Mouse (Mus musculus) midbrain, postnatal 0 days (tissue): ENCODE results near the gene Ldlrad3. TPM values are rescaled to one million over a fixed set of nuclear protein-coding genes. Genes with fewer than 3 reads are reported as not detected.

ENCODE experiments used
- ATAC-seq: fragments of 200-750 bp; cut with Nextera tagmentation; 2 replicates; pipeline ENCODE4 v1.8.0; 2017; ENCODE audit warnings: moderate number of reproducible peaks, mild to moderate bottlenecking, moderate TSS enrichment, moderate library complexity; ENCODE audit not compliant: low FRiP score
- DNase-seq: peaks from one replicate; pipeline ENCODE4 v3.0.0-alpha.2; 2015; ENCODE audit warnings: low spot score
- H3K27ac ChIP-seq: fragments of 300-500 bp; sonication (generic); 2 replicates; pipeline ENCODE4 v1.5.1; 2014; ENCODE audit warnings: low read depth, mild to moderate bottlenecking, low read length, mixed read lengths
- H3K27me3 ChIP-seq: fragments of 300-500 bp; sonication (generic); 2 replicates; pipeline ENCODE4 v1.6.1; 2014; ENCODE audit warnings: low read length, control low read depth, mixed read lengths; ENCODE audit not compliant: insufficient read depth
- H3K36me3 ChIP-seq: fragments of 300-500 bp; sonication (generic); 2 replicates; pipeline ENCODE4 v1.6.1; 2014; ENCODE audit warnings: low read length, control low read depth, mixed read lengths; ENCODE audit not compliant: insufficient read depth
- H3K4me1 ChIP-seq: fragments of 300-500 bp; sonication (generic); 2 replicates; pipeline ENCODE4 v1.6.1; 2014; ENCODE audit warnings: mild to moderate bottlenecking, control low read depth, antibody characterized with exemption, low read length, mixed read lengths; ENCODE audit not compliant: insufficient read depth
- H3K4me2 ChIP-seq: fragments of 300-500 bp; sonication (generic); 2 replicates; pipeline ENCODE4 v1.6.1; 2014; ENCODE audit warnings: low read depth, mild to moderate bottlenecking, low read length, mixed read lengths; ENCODE audit not compliant: poor library complexity, severe bottlenecking
- H3K4me3 ChIP-seq: fragments of 300-500 bp; sonication (generic); 2 replicates; pipeline ENCODE4 v1.5.1; 2014; ENCODE audit warnings: low read depth, mild to moderate bottlenecking, low read length, moderate library complexity
- H3K9ac ChIP-seq: fragments of 300-500 bp; sonication (generic); replicated peaks from 2 replicates; pipeline ENCODE4 v1.6.1; 2014; ENCODE audit warnings: mild to moderate bottlenecking, low read length, moderate library complexity, mixed read lengths; ENCODE audit not compliant: poor library complexity, severe bottlenecking
- H3K9me3 ChIP-seq: fragments of 300-500 bp; sonication (generic); 2 replicates; pipeline ENCODE4 v1.6.1; 2016; ENCODE audit warnings: low read length, control low read depth
- CTCF ChIP-seq: IDR thresholded peaks from 2 replicates; pipeline ENCODE4 v1.5.1; 2016; ENCODE audit warnings: antibody characterized with exemption, mild to moderate bottlenecking
- WGBS: fragments of 180-500 bp; shearing (Covaris S2); extraction: QIAGEN DNeasy Blood & Tissue Kit; methylation state at CpG from one replicate; pipeline ENCODE4 v1.1.7; 2014; 5-methylcytosine and 5-hydroxymethylcytosine counted together
- polyA plus RNA-seq: library from polyadenylated mRNA; unstranded; fragments of >200 nt; fragmentation: Nextera tagmentation; extraction: Ambion mirVana; gene quantifications from 2 replicates; pipeline ENCODE4 v1.2.1, GENCODE M21; 2015
- total RNA-seq: library from RNA; depleted of rRNA; stranded (reverse); fragments of >200 nt; gene quantifications from 2 replicates; pipeline ENCODE4 v1.2.3, GENCODE M21; 2014

Gene Ldlrad3
- total and polyA plus RNA-seq, 2 experiments from 2014 or later: 18.4 to 25.0 TPM

DNA sequence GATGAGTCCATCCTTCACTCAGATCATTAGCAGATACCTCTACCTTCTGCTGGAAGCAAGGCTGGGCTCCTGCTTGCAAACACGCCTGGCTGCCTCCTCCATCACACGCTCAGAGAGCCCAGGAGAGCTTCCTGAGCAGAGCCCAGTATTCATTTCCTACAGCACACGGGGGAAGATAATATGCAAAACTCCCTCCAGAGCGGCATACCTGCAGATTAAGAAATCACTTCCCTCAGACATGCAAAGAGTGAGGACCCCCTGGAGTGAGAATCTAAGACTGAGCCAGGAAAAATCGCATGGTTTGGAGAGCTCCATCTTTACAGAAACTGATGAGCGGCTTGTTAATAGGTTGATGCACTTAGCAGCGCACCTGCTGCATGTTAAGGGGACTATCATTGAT, 158.9 kb downstream of the Ldlrad3 start:
- DNase-seq (no peak), ATAC-seq (no peak)
- Histone ChIP-seq H3K9me3 (no peaks in the 10 kb centered on the region), H3K36me3 (no peaks in the 10 kb centered on the region), H3K9ac (no peak overlapping the region), H3K27me3 (no peaks in the 10 kb centered on the region), H3K4me1 (0 out of 2 replicates have a peak, but pooled peaks cover 7% of the 10 kb centered on the region), H3K4me2 (no peak overlapping the region), H3K4me3 (no peak overlapping the region), H3K27ac (no peak overlapping the region)
- no peak for TF ChIP-seq CTCF
- WGBS: 44% methylated on average over 7 of the region's 7 CpGs

DNA sequence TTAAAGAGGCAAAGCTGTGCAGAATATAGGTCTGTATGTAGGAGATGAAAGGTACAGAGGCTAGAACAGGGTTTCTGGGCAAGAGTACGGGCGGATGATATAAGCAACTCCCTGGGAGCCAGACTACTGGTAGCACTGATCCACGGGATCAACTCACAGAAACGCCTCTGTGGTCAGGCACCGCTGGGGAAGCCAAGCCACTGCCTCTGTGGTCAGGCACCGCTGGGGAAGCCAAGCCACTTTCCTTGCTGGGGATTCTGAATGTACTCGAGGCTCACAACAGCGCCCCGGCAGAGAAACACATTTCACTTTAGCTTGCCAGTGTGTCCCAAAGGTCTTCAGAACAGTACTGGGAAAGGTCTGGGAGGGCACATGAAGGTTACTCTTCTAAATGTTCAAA, 160.0 kb downstream of the Ldlrad3 start:
- Histone ChIP-seq H3K27me3 (no peaks in the 10 kb centered on the region), H3K9me3 (no peaks in the 10 kb centered on the region), H3K9ac (no peak overlapping the region), H3K4me1 (peaks cover 7% of the 10 kb centered on the region; the same call in 1 of the 2 replicates), H3K36me3 (no peaks in the 10 kb centered on the region), H3K4me2 (no peak overlapping the region), H3K4me3 (no peak overlapping the region), H3K27ac (no peak overlapping the region)
- DNase-seq (no peak), ATAC-seq (no peak)
- 92% methylated on average over 9 of the region's 9 CpGs for WGBS
- TF ChIP-seq CTCF: no peak

DNA sequence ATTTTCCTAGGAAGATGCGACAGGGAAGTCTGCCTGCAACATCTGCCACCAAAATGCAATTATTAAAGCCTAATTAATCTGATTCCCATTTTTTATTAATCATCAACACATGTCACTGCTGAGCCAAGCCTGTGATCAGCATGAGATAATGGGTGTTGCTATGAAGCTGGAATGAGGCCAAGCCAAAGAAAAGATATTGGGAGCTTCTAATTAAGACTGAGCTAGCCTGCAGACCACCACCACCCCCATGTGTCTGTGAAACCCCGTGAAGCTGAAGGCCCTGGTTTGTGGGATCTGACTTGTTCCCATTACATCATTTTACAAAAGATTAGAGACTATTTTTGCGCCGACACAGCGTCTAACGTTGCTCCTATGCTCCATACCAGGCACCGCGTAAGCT, 161.7 kb downstream of the Ldlrad3 start:
- no peak for DNase-seq
- WGBS: 83% methylated on average over 8 of the region's 8 CpGs
- Histone ChIP-seq H3K27me3 (no peaks in the 10 kb centered on the region), H3K4me3 (no peak overlapping the region), H3K9me3 (no peaks in the 10 kb centered on the region), H3K4me2 (no peak overlapping the region), H3K4me1 (peaks cover 7% of the 10 kb centered on the region; the same call in 1 of the 2 replicates), H3K36me3 (no peaks in the 10 kb centered on the region), H3K27ac (no peak overlapping the region), H3K9ac (no peak overlapping the region)
- no peak for TF ChIP-seq CTCF
- ATAC-seq: no peak

DNA sequence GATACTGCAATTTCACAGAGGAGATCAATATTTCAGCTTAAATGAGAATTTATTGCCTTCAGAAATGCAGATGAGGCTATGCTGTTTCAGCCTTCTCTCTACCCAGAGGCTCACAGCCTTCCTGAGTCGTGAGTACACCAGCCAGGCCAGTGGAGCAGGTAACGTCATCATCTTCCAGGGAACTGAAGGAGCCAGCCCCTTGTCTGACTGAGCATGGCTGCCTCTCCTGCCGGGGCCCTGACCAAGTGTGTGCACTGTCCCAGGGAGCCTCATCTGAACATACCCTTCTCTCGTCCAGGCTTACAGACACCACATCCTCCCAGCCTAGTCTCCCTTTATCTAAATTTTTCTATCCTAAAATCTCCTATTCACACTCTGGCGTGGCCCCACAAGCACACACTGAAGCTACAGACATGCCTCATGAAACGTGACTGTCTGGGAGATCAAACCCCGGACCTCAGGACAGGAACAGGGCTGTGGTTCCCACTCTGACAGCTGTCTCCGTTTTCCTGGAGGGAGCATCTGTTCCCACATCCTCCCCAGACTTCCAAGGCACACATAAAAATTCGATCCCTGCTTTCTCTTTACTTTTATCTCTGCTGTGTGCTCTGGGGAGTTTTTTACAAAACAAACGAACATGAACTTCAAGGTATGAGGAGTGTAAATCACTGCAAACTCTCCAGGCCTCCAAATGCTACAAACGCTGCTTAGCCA, 164.7 kb downstream of the Ldlrad3 start:
- WGBS: 29% methylated on average over 11 of the region's 11 CpGs
- H3K4me3 ChIP-seq: no peak overlapping the region
- no peaks in the 10 kb centered on the region; the same call in 1 of the 2 replicates for H3K4me1 ChIP-seq
- H3K27me3 ChIP-seq: no peaks in the 10 kb centered on the region
- H3K9ac ChIP-seq: no peak overlapping the region
- no peaks in the 10 kb centered on the region for H3K36me3 ChIP-seq
- H3K4me2 ChIP-seq: no peak overlapping the region
- no peaks in the 10 kb centered on the region for H3K9me3 ChIP-seq
- no peak for ATAC-seq
- H3K27ac ChIP-seq: no peak overlapping the region
- DNase-seq: no peak
- no peak for TF ChIP-seq CTCF

DNA sequence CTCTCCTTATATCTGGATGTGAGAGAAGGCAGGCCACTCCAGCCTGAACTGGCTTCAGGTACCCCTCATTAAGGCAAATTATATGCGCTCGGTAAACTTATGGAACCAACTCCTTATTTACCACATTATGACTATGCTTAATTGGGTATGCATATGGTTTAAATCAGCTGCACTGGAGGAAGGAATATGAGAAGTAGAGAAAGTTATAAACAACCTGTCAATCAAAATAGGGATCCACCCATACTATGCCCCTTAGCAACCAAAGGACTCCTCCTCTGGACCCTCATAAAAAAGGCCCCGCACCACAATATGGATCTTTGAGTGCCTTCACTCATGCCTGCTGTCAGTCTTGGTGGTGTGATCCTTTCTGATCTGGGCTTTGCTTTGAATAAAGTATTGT, 165.6 kb downstream of the Ldlrad3 start:
- Histone ChIP-seq H3K9ac (no peak overlapping the region), H3K36me3 (no peaks in the 10 kb centered on the region), H3K4me2 (no peak overlapping the region), H3K27ac (no peak overlapping the region), H3K4me3 (no peak overlapping the region), H3K4me1 (no peaks in the 10 kb centered on the region; the same call in 1 of the 2 replicates), H3K27me3 (no peaks in the 10 kb centered on the region), H3K9me3 (no peaks in the 10 kb centered on the region)
- TF ChIP-seq CTCF: no peak
- ATAC-seq: no peak
- DNase-seq: no peak
- WGBS: 89% methylated on average over 3 of the region's 3 CpGs

DNA sequence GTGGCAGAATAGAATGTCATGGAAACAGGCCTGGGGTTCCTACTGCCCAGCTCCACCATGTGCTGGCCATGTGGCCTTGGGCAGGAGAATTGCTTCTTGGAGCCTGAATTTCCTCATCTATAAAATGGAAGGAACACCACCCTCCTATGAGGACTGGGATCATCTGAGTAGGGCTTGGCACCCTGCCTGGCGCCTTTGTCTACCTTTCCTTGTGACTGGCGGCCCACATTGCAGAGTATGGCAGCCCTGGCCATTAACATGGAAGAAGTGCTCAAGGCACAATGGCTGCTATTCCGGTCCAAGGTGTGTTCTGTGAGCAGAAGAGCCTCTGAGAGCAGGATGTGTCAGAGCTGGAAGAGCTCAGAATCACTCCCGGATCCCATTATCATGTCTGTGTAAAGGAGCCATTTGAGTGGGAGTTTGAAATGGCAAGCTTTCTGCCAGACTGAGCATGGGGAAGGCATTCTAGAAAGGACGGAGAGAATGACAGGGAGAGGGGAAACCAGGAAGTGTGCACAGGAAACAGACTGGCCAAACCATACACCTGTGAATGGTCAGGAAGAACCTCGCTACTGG, 171.6 kb downstream of the Ldlrad3 start:
- H3K9ac ChIP-seq: no peak overlapping the region
- no peak overlapping the region for H3K4me3 ChIP-seq
- DNase-seq (no peak), ATAC-seq (no peak)
- H3K27ac ChIP-seq: no peak overlapping the region
- 75% methylated on average over 6 of the region's 6 CpGs for WGBS
- no peak overlapping the region for H3K4me2 ChIP-seq
- H3K27me3 ChIP-seq: no peaks in the 10 kb centered on the region
- no peaks in the 10 kb centered on the region for H3K4me1 ChIP-seq
- H3K9me3 ChIP-seq: no peaks in the 10 kb centered on the region
- no peaks in the 10 kb centered on the region for H3K36me3 ChIP-seq
- TF ChIP-seq CTCF: no peak
